Mouse (Mus musculus) thymus, postnatal 10 days (tissue): ENCODE data around the gene Lrrc51.
"Not testable (repeated sequence)": the region's sequence is repeated elsewhere in the genome, so short reads cannot be mapped to it uniquely, and the experiment has no call there.

ENCODE experiments used
- DNase-seq, 2 experiments: peaks; one replicate each; pipeline ENCODE4 v3.0.0; 2021; ENCODE audit warnings: low spot score in 2 of 2

Gene Lrrc51

GRCm38 (mm10) chr7:101933751-101934240, at the start of gene Lrrc51, which contains the start of gene Numa1:
Gene Lrrc51 (minus strand): TSS chr7:101933895.
Gene Numa1 (plus strand): TSS chr7:101934111.
- peak; percentile 93 to 94 for DNase-seq

DNA sequence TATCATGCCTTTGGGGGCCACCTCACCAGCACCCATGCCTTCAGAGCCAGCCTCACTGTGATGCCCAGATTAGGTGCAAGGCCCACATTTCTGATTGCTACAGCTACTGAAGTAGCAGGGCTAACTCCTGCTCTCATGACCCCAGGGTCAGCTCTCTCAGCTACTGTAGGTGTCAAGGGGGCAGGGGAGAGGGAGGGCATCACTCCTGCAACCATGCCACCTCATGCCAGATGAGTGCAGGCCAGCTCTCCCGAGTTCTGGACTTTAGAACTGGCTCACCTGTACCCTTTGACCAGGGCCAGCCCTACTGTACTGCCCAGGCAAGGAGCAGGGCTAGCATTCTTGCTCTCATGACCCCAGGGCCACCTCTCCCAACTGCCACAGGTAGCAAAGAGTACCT, 49.0 kb upstream of the Lrrc51 start:
- DNase-seq, result no peak

DNA sequence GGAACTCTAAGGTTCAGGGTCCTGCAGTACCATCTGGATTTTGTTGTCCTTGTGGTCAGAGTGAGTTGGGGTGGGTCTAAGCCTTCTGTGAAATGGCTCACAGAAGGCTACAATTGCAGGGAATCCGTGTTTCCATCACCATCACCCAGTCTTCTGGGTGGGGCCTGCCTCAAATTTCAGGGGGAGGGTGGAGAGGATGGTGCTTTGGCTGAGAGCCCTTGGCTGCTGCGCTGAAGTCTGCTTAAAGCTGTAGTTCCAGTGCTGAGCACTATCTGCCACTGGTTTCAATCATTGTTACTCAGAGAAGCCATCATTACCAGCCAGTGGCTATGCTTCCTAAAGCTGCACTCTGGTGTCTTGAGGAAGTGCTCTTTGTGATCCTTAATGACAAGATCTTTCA, 40.8 kb upstream of the Lrrc51 start:
- no peak for DNase-seq

- DNase-seq, result no peak
Observed at GRCm38 (mm10) chr7:101973730-101974129, 40.0 kb upstream of the Lrrc51 start.

GRCm38 (mm10) chr7:101971721-101972120, 38.0 kb upstream of the Lrrc51 start:
- no peak for DNase-seq

DNA sequence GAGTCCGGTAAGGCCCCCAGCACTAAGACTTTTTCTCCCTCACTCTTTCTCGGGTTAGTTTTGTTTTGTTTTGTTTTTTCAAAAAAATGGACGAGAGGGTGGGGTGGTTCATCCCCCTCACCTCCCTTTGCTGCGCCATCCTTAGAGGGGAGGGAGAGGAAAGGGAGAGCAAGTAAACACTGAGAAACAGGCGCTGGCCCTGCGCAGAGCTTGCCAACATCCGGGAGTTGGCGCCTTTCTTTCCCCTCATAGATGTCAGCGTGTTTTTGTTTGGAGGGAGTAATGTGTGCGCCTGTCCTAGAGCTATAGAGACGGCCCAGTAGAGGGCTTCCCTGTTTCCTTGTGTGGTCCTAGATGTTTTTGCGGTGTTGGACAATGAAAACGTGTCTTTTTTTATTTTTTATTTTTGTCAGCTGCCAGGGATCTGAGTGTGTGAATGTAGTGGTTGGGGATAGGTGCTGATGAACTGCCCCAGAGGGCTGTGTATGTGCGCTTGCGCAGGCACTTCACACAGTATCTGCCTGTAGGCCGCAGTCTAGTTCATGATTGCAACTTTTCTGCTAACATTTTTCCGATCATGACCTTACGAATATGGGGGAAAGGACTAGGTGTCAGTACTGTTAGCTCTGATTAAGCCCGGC, 37.2 kb upstream of the Lrrc51 start:
- DNase-seq, result peak; percentile 54 to 55

GRCm38 (mm10) chr7:101970429-101970775, 36.7 kb upstream of the Lrrc51 start:
- peak; percentile 64 to 70 for DNase-seq

DNA sequence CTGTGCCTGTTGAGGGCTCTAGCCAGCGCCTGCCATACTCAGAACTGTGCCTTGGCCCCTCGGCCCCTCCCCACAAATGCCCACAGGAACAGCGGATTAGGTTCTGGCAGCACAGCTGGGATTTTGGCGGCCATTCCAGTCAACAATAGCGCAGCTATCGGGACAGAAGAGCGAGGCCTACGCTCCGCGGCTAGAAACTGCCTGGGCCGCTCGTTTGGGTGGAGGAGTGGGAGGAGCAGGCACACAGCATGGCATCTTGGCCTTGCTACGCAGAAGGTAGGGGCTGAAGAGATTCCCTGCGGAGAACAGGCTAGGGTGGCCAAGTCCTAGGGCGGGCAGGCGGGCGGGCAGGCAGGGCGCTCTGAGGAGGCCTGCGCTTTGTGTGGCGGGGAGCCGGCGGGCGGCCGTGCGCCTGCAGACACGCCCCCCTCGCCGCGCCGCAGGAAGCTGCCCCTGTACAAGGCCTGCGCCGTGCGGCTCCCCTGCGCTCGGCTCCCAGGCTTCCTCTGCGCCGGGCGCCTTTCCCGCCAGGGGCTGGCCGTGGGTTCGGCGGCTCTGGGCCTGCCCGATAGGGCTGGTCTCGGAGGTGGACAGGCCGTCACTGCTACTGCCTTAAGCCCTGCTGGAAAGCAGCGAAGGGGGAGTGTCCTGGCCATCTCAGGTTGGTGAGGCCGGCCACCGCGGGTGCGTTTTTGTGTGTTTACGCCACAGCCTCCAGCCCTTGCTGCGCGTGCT, 36.2 kb upstream of the Lrrc51 start:
- peak; percentile 72 to 80 for DNase-seq

DNA sequence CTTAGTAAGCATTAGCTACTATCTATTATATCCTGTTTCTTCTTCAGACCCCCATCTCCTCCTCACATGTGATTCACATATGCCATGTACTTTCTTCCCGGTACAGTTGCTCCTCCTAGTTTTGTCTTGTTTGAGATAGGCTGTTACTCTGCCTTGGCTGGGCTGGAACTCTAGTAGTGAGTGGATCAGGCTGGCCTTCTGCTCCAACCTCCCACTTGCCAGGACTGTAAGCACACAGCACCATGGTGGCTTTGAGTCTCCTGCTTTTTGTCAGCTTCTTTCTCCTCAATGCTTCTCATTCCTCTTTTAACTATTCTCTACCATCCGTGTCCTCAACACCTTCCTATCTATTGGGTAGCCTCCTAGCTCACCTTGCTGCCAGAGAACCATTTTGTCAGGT, 35.1 kb upstream of the Lrrc51 start:
- DNase-seq, result no peak

- no peak for DNase-seq
Observed at GRCm38 (mm10) chr7:101967256-101967655, 33.6 kb upstream of the Lrrc51 start.

- no peak for DNase-seq
Observed at GRCm38 (mm10) chr7:101965606-101966005, 31.9 kb upstream of the Lrrc51 start.

DNA sequence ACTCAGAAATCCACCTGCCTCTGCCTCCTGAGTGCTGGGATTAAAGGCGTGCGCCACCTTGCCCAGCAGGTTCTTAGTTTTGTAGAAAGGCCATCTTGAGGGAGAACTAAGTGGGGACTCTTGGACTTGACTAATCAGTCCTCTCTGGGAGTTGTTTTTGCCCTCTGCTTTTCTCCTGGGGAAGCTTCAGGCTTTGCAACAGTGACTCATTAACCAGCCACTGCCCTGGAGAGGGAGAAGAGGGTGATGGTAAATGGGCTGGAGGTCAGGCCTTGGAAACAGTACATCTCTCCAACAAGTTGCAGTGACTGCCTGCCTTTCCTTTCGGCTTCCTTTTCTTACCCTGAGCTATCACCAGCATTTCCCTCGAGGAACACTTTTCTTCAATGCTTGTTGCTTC, 30.9 kb upstream of the Lrrc51 start:
- DNase-seq, result no peak

- DNase-seq, result peak in 1 of 2 experiments; percentile 29
Observed at GRCm38 (mm10) chr7:101963621-101964020, 29.9 kb upstream of the Lrrc51 start.

- DNase-seq, result no peak
Observed at GRCm38 (mm10) chr7:101962829-101963228, 29.1 kb upstream of the Lrrc51 start.

DNA sequence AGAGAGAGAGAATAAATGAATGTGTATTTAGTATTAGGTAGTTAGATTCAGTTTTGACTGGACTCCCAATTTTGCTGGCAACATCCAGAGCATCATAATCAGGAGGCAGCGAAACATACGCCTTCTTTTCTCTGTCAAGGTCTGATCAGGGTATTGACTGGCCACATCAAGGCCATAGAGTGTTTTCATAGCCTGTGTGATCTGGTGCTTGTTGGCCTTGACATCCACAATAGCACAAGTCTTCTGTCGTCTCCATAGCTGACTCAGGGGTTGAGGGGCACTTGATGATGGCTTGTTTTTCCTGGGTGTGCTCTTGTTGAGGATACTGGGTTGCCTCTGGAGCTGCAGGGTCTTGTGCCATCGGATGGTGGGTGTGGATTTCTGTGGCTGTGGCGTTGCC, 23.2 kb upstream of the Lrrc51 start:
- no peak for DNase-seq

DNA sequence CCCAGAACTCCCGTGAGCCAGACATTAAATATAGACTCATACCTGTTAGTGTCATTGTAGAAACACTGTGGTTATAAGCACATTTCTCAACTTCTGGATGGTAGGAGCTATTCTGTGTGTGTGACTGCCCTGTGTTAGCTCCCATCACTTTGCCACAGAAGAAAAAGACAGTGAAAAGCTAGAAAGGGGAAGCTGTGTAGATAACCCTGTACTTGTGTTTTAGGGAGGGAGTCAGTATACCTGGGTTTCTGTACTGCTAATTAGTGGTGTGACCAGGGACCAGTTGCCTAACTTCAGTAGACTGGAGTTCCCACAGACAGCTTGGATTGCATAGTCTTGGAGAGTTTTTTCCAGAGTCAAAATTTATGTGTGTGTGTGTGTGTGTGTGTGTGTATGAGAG, 22.8 kb upstream of the Lrrc51 start:
- no peak for DNase-seq

DNA sequence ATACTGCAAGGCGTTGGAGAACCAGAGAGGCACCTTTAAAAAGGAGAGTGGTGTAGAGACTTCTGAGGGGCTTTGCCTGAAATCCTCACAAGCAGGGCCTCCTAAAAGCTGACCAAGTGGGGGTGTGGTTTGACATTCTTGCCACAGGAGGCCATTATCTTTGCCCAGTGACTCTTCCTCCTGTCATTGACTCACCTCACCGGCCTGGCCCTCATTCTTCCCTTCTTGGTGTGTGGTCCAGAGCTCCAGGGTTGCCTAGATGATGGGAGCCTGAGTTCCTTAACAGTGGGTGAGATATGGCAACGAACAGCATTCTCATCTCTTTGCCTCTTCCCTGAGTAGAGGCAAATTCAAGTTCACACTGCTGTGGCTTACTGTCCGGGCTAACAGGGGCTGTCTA, 22.2 kb upstream of the Lrrc51 start:
- no peak for DNase-seq

DNA sequence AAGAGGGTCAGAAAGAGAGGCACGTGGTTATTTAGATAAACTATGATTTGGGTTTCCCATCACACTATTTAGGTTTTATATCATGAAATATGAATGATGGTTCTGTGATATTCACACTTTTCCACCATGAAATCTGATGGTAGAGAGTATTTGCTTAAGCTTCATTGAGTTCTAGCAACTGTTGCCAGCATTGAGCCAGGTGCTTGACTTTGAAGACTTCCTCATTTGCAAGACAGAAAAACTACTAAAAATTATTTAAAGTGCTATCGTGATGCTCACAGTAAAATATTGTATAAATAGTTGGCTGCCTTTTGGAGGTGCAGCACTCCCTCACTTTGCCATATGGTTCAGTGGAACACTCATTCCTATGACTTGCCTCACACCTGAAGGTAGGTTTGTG, 21.6 kb upstream of the Lrrc51 start:
- DNase-seq, result no peak

GRCm38 (mm10) chr7:101954163-101954562, 20.5 kb upstream of the Lrrc51 start:
- no peak for DNase-seq

DNA sequence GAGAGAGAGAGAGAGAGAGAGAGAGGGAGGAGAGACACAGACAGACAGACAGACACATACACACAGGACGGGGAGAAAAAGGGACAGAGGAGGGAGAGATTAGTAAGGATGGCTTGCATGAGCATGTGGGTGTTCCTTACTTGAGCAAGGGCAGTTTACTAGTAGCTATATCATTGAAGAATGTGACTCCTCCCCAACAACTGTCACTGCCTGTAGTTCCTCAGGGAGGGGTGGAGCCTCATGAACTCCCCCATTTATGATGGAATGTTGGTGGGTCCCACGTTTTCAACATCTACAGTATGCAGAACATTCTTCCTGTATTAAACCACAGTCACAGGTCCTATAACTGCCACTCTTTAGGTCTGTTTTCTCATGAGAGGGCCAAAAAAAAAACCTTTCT, 18.4 kb upstream of the Lrrc51 start:
- no peak for DNase-seq

GRCm38 (mm10) chr7:101951648-101952047, 18.0 kb upstream of the Lrrc51 start:
- DNase-seq, result no peak

DNA sequence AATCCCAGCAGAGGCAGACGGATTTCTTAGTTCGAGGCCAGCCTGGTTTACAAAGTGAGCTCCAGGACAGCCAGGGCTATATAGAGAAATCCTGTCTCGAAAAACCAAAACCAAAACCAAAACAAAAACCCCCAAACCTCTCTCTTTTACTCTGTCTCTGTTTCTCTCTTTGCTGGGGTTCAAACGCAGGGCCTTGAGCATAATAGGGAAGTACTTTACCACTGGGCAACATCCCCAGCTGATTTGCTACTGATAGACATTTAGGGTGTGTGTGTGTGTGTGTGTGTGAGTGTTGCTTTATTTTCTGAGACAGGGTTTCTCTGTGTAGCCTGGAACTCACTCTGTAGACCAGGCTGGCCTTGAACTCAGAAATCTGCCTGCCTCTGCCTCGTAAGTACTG, 15.3 kb upstream of the Lrrc51 start:
- DNase-seq, result not testable (repeated sequence)

- no peak for DNase-seq
Observed at GRCm38 (mm10) chr7:101939758-101940157, 6.1 kb upstream of the Lrrc51 start.
